Mouse (Mus musculus): ENCODE results near the gene Slc25a19.

The Slc25a19 gene

DNA sequence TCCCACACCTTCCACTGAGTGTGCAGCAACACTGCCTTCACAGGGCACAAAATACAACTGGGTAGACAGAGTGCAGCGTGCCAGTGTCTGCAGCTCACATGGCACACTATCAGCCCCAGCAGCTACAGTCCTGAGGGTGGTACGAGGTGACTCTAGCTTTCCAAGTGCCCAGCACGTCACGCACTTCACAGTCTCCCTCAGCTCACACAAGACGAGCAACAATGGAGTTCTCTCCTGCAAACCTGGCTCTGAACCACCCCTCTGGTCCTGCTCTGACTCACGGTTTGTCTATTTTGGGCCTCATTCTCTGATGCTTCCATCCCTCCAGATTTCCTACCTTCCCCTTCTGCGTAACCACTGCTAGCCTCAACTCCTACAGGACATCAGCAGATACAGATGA, 28.4 kb downstream of the Slc25a19 start:
- DNase-seq (ENCODE audit: low spot score): no peak

DNA sequence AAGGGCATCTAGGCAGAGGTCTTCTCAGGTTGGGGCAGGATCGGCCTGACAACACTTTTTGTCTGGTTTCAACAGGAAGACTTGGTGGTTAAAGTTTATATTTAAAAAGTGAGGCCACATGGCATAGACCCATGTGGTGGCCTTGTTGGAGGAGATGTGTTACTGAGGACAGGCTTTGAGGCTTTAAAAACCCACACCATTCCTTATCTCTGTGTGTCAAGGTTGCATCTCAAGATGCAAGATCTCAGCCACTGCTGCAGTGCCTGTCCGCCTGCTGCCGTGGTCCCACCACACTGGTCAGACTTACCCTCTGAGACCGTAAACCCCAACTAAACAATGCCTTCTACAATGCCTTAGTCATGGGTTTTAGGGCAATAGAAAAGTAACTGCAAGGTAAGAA, 29.8 kb downstream of the Slc25a19 start:
- DNase-seq (ENCODE audit: low spot score): no peak

DNA sequence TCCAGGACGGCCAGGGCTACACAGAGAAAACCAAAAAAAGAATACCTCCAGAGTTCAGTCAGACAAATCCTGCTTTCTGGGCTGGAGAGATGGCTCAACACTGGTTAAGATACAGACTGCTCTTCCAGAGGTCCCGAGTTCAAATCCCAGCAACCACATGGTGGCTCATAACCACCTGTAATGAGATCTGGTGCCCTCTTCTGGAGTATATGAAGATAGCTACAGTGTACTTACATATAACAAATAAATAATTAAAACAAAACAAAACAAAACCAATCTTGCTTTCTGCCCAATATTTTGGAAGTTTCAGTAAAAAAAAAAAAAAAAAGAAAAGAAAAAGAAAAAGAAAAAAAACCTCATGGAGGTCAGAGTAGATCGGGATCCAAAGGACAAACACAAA, 32.9 kb downstream of the Slc25a19 start:
- no peak for DNase-seq (ENCODE audit: low spot score)

GRCm38 (mm10) chr11:115590526-115591075, 37.5 kb downstream of the Slc25a19 start:
- DNase-seq (ENCODE audit: low spot score): no peak

DNA sequence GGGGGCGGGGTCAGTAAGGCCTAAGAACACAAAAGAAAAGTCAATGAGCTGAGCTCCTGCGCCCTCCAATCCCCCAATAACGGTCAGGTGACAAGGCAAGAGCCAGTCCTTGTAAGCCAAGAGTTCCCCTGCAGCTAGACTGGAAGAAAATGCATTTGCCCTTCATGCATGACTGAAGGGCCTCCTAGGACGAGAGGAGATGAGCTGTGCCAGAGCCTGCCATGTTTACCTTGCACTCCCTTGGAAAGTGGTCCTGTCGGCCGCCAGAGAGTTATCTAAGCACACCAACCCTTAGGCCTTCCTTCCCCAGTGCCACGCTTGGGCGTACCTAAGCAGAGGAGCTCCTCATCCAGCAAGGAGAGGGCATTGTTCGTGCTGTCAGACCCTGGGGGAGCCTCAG, 40.1 kb downstream of the Slc25a19 start:
- no peak for DNase-seq (ENCODE audit: low spot score)

- no peak for DNase-seq (ENCODE audit: low spot score)
Observed at GRCm38 (mm10) chr11:115586403-115586802, 41.7 kb downstream of the Slc25a19 start.

DNA sequence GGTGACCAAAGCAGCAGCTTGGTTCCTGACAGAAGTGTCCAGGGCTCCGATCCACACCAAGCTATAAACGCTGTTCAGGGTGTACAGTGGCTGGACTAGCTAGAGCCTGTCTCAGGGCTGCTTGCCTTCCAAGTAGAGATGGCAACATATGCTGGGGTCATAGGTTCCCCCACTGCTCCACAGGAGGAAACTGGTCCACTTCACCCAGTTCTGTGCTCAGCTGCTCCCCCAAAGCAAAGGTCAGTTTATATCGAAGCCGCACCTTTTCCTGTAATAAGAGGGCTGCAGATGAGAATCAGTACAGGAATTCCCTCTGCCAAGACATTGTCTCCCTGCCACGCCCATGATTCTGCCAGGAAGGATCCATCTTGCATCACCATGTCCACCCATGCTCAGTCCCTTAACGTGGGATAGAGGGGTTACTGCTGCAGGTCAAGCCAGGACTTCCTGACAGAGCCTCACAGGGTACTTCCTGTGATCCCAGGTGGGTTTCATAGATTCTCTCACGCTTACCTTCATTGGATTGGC, 42.5 kb downstream of the Slc25a19 start:
- peak; percentile 41 for DNase-seq (ENCODE audit: low spot score)

DNA sequence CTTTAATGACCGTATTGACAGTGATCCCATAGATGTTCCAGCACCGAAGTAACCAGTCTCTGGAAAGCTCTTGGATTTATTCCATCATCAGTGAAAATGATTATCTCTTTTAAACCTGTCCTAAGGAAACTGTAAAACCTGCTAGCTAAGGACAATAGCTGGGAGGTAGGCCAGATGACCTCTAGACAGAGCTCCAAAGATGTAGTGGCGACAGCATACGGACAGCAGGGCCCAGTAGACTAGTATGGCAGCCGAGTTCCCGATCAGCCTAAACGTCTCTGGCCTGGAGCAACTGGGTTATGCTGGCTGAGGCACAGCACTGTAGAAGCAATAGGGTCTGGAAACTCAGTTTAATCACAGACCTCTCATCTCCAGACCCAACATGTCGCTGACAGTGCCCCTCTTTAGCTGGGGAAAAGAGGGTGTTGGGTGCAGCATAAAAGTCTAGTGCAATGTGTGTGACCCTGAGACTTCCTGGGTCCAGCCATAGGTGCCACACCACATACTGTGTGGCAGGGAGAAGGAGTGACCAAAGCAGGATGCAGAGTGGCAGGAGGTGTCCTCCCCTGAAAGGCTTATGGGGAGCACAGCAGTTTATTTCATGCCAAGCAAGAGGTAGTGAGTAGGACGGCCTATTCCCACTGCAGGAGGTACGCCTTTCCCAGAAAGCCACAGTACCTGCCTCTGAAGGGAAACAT, 43.6 kb downstream of the Slc25a19 start:
- no peak for DNase-seq (ENCODE audit: low spot score)

- no peak for DNase-seq (ENCODE audit: low spot score)
Observed at GRCm38 (mm10) chr11:115582913-115583606, 45.0 kb downstream of the Slc25a19 start.

- DNase-seq (ENCODE audit: low spot score): no peak
Observed at GRCm38 (mm10) chr11:115579080-115579479, 49.0 kb downstream of the Slc25a19 start.

DNA sequence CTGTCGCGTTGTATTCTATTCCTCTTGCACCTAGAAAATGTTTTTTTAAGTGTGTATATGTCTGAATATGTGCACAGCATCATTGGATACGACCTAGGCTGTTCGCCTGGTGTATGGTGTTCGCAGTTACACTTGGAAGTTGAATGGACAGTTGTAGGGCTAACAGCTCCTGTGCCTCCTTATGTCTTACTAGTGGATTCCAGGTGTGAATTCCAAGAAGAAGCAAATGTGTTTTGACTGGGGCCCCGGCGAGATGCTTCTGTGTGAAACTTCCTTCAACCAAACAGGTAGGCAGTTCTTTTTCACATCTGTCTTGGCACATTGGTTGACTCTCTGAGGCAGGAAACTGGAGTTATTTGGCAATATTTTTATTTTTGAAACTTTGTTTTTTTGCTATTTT, 63.1 kb downstream of the Slc25a19 start:
- no peak for DNase-seq (ENCODE audit: low spot score)

All from lung, postnatal 25 days (tissue).